Mouse (Mus musculus) MN1 (cell line): ENCODE results near the gene Fam83g.
A peak's percentile ranks its signal among the peaks of the same experiment; 100 is the strongest.

ENCODE experiments used
- DNase-seq: peaks from one replicate; pipeline ENCODE4 v3.0.0-alpha.2; 2016; ENCODE audit warnings: low spot score

The Fam83g gene

DNA sequence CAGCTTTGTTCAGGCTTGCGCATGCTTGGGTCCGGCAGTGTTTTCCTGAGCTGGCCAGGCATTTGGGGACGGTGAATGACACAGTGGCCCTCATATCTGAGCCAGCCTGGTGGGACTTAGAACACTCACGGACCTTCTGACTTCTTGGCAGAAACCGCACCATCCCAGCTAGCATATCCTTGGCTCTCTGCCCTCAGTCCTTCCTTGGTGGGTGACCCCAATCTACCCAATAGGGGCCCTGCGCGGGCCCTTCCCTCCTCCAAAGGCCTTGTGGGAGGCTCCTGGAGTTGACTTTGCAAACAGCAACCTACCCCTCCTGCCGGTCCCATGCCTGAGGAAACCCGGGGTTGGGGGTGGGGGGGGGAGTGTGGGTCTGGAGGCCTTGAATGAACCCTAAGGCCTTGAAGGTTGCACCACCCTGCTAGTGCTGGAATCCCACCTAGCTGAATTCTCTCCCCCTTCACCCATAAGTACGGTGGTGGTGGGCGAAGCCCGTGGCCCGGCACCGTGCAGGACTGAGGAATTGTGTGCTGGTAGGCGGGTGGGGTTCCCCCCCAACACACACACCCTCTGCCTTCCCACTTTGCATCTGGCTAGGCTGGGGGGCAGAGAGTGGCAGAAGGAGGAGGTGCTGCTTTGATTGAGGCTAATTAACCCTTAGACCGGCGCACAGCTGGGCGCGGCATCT, 9.6 kb upstream of the Fam83g start:
- DNase-seq: no peak

DNA sequence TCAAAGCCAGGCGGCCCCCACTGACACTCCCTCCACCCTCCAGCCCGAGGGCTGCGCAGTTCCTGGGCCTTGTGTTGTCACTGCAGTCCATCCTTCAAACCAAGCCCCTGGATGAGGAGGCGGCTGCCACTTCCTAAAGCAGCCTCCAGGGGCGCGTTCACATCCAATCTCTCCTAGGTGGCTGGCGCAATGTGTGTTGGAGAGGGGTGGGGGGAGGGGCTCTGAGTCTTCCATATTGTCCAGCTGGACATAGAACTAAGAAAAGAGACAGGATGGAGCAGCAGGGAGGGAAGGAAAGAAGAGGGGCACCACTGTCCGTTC, 9.1 kb upstream of the Fam83g start:
- peak; percentile 68 for DNase-seq

DNA sequence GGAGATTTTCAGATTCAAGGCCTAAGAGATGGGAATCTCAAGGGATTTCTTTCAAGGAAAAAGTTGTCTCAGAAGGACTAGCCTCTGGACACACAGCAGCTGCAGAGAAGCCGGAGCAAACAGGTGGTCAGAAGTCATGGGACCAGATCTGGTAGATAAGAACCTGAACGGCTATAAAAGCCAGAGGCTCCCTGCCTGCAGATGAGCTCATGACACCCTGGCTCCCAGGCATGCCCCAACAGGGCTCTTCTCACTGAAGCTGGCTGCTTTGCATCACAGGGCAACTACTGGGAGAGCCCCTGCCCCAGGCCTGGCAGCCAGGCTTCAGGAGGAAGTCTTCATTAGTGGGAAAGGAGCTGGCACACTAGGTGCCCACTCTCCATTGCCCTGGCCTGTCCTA, 8.6 kb upstream of the Fam83g start:
- peak; percentile 73 for DNase-seq

DNA sequence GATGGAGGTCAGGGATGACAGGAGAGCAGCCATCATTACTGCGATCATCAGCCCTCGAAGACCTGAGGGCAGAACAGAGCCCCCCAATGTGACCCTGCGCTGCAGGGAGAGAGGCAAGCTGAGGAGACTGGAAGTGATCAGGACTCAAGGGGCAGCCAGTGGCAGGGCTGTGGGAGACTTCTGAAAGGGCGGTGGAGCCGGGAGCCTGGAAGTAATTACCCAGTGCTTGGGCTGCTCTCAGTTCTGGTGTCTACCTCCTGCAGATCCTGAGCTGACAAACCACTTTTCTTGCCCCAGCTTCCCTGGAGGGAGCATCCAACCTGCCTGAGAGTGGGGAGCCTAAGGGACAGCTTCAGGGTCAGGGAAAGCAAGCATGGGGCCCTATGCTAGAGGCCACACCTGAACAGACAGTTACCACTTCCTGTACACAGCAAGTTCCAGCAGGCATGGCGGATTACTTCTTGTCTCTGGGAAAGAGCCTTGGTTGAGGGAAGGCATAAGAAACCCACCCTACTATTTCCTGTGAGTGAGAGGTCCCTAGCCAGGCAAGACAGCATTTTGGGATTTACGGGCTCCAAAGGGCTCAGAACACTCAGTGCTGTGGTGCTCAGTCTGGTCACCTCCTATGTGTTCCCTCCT, 7.6 kb upstream of the Fam83g start:
- DNase-seq: no peak

DNA sequence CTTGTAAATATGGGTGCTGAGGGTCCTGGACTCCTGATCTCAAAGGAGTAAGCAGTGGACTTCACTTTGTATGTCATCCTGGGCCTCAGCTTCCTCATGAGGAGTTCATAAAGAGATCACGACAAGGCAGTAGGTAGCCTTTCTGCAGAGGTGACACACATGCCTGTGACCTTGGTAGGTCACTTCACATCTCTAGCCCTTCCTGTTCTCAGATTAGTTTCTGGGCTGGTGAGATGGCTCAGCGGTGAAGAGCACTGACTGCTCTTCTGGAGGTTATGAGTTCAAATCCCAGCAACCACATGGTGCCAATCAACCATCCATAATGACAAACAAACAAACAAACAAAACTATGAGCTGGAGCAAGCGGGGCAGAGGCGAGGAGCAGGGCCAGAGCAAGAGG, 6.2 kb upstream of the Fam83g start:
- DNase-seq: no peak

DNA sequence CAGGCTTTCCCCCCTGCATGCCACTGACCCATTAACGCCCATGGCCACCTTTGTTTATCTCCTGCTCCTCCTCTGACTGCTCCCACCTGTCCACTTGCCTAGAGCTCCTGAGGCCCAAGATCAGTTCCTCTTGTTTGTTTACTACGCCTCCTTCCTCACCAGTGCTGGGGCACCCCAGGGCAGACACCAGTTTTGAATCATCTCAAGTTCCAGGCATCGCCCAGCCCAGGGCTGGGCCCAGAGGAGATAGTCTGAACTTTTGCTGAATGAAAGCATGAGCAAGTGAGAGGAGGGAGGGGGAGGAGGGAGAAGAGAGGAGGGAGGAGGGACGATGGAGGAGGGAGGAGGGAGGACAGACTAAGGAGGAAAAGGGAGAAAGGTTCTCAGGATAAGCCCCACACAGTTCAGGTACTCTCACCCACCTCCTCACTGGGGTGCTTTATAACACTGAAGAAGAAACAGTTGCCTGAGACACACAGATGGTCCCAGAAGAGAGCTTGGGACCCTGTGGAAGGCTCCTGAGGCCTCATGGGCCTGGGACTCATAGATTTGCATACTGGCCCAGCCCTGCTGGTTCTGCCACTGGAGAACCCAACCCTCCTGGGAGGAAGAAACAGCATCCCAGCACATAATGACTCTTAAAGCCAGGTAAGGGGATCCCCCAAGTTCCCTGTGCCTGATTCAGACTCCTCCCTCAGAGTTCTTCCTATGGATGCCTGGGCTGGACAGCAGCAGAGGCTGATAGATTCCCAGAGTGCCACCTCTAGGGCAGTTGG, 4.6 kb upstream of the Fam83g start:
- DNase-seq: no peak

DNA sequence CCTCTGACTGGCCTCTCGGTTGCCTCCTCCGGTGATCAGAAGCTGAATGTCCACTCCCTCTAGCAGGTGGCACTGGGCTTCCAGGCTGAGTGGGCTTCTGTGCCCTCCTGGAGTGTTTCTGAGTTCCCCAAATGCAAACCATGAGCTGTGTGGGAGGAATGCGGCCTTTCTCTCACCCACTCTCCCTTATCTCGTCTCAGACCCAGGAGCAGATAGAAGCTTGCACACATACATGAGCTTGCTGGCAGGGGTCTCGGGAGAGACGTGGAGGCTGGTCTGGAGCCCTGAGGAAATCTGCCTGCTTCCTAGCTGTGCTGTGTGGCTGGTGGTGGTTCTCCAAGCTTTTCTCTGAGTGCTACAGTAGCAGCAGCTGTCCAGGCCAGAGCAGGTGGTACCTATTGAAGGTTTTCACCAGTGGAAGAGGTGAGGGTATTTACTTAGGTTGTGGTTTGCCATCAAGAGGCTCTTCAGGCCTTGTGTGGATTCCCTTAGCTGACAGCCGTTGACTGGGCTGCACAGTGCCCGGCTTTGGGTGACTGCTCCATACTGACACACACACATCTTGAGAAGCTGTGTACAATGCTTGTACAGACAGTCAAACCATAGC, 1.3 kb downstream of the Fam83g start:
- DNase-seq: no peak

DNA sequence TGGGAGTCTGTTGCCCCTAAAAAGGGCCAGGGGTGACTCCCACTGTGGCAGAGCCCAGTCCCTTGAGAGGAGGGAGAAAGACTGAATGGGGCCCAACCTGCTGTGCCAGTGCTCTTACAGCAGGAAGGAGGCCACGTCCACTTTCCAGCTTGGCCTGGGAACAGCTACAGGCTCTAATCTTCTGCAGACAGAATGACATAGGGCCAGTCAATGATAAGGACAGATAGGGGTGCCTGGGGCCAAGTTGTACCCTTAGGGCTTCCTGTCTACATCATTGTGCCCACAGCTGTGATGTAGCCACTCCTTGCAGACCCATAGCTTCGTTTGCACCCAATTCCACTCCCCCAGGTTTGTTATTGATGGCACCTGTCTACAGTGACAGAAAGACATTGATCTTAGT, 2.2 kb downstream of the Fam83g start:
- no peak for DNase-seq

DNA sequence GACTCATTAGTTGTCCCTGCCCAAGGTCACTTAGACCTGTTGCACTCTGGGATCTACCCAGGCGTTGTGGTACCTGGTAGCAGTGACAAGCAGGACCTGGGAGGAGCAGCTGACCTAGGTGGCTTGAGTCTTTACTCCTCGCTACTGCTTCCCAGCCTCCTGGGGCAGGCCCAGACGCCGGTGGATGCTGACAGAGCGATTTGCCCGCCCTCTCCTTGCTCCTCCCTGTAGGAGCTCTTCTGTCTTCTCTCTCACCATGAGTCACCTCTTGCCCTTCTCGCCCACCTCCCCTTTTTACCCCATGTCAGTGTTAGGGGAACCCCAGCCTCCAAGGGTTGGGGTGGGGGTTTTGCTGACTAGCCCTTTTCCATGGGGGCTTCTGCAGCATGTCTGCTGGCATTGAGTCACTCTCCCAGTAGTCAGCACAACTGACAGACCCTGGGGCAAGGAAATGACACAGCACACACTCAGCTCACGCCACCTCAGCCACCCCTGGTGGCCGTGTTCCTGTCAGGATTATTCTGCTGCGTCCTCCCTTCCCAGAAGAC, 3.1 kb downstream of the Fam83g start:
- no peak for DNase-seq

DNA sequence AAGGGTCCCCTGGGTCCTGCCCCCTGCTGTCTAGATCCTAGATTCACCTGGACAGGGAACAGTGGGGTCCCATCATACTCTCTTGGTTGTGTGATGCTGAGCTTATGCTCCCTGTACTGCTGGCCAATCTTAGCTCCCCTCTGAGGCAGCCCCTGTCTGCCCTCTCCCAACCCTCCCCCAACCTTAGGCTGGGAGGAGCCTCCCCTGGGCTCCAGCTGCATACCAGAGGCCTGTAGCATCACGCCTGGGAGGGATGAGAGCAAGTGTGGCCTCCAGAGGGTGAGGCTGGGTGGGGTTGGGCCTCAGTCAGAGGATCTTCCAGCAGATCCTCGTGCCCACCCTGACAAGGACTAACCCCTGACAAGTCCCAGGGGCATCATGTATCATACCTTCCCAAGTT, 3.7 kb downstream of the Fam83g start:
- no peak for DNase-seq

DNA sequence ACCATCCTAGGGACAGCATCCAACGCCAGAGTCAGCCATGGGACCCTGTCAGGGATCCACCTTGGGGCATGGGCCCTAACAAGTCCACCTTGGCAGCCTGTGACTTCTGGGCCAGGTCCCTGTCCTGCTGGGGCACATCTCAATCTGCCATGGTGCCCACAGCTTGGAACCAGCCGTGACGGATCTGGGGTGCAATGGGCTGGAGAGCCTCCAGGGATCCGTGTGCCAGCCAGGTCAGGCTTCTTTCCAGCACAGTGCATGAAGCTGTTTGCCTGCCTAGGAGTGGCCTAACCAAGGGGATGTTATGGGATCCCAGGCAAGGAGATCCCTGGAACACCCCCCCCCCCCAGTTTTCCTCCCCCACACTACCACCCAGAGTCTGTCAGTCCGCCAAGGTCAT, 9.1 kb downstream of the Fam83g start:
- DNase-seq: no peak

DNA sequence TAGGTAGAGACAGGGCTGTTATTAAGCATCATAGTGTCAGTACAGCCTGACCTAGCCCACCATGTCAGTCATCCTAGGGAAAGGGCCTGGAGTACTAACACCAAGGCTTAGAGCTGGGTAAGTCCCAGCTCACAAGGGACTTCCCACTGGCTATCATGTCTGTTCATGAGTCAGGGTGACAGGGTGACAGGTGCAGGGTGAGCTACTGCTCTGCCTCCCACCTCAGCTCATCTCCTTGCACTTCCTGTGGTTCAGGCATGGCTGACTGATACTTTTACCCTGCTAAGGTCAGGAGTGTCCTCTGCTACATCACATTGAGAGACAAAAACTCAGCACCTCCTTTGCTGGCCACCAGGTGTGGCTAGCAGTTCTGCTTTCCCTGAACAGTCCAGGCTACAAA, 15.0 kb downstream of the Fam83g start:
- DNase-seq: no peak

DNA sequence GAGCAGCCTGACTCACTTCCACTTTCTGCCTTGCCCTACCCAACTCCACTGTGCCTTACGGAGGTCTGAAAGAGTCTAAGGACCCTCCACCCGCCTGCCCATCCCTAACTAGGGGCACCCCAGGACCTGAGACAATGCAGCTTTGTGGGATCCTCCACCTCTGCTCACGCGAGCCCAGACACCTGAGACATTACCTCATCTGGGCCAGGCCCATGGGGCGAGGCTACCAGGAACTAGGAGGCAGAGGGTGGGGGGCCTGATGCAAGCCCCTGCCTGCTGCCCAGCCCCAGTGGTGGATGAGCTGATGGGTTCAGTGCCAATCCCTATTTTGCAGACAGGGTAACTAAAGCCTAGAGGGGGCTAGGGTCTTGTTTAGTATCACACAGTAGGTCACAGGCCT, 15.6 kb downstream of the Fam83g start:
- DNase-seq: no peak

DNA sequence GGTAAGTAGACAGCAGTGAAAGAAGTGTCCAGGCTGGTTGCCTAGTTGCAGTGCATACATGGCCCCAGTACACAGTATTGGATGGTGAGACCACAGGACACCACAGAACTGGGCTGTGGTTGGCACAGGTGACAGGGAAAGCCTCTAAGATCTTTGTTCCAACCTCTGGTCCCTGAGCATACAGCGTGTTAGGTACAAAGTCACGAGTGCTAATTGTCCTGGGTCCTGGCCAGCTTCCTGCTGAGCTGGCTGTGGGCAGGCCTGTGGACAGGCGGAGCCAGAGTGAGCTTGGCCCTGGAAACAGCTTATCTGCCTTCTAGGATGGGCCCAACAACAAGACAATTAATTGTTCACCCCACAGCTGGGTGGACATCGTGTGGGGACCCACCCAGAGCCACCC, 16.0 kb downstream of the Fam83g start:
- peak; percentile 16 for DNase-seq

DNA sequence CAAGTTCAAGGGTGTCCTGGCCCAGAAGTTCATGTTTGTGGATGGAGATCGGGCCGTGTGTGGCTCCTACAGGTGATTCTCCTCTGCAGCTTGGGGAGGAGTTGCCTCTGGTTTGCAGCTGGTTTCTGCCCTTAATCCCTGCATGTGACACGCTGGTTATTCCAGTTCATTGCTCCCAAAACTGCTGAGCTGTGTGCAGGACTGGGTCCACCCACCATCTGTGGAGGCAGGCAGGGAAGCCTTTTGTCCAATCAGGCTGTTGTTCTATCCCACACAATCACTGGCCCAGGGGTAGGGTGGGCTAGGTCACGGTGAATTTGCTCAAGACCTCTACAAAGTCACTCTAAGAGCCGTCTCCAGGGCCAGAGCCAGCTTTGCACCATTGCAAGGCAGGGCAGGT, 17.8 kb downstream of the Fam83g start:
- DNase-seq: no peak

DNA sequence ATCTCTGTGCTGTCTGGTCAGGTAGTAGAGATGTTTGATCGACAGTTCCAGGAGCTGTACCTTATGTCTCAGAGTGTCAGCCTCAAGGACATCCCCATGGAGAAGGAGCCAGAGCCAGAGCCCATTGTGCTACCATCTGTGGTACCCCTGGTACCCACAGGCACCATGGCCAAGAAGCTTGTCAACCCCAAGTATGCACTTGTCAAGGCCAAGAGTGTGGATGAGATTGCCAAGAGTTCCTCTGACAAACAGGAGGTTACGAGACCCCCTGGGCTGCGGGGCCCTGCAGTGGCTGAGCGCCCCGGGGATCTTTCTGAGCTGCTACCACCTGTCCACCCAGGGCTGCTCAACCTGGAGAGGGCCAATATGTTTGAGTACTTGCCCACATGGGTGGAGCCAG, 18.6 kb downstream of the Fam83g start:
- DNase-seq: no peak

DNA sequence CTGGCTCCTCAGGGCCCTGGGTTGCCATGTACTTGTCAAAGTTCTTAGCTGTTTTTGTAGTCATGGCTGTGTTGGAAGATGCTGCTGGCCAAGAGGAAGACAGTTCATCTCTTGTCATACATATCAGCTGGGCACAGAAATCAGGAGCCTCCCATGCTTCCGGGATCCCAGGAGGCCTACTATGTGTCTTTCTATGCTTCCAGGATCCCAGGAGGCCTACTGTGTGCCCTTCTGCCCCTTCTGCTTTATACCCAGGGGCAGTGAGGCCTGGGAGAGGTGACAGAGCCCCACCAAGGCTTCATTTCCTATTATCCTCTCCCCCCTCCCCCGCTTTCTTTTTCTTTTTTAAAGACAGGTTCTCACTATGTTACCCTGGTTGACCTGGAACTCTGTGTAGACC, 21.7 kb downstream of the Fam83g start:
- no peak for DNase-seq

DNA sequence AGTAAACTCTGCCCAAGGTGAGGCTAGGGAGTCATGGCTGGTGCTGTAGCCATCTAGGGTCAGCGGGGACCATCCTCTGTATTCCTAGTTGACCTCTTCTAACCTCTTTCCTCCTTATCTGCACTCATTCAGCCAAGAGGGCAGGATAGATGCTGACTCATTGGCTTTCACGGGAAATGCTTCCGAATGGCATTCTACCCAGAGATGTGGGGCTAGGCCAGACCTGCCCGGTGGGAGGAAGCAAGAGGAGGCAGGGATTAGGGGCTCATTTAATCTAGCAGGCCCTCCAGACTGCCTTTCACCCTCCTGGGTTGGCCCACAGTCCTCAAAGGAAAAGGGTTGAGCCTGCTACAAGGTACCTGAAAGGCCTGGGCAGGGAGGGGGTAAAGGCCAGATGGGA, 22.3 kb downstream of the Fam83g start:
- DNase-seq: no peak

DNA sequence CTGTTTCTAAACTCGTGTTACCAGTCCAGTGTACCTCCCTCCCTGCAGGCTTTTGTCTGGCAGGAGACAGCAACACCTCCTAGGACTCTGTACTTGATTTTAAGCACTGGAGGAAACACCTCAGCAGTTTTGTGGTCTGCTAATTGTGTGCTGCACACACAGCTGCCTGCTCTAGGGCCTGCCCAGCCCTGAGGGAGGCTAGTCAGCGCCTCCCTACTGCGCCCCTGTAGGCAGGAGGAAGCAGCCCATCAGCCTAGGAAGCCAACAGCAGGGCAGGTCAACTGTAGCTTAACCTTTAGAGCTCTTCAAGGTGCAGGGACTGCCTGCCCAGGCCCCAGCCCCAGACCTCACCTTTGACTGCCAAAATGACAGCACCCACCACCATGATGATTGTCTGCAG, 25.0 kb downstream of the Fam83g start:
- DNase-seq: no peak

DNA sequence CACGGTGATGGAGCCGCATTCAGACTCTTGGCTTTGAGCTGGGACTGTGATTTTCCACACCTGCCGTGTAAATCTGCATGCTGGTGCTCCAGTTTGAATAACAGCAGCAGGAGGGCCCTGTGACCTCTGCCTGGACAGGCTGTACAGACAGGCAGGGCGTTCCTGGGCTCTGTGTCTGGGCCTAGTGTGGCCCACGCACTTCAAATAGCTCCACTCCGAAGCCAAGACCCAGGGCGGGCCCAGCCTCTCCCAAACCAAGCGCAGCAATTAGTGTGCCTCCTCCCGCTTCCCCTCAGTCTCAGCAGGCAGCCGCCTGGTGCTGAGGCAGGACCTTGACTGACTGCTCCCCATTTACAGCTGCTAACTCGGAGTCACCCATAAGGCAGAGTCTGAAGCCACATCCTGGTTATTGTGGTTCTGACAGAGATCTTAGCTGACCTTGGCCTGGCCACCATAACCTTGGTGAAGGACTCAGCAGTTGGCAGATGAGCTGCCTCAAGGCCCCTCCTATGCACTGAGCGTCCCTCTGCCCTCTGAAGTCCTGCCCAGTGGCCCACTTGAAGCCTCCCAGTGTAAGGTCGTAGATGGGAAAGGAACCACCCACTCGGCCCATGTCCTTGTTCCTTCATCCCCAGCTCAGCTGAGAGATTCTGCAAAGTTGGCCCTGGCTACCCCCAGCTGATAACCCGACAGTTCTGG, 29.4 kb downstream of the Fam83g start:
- DNase-seq: no peak

DNA sequence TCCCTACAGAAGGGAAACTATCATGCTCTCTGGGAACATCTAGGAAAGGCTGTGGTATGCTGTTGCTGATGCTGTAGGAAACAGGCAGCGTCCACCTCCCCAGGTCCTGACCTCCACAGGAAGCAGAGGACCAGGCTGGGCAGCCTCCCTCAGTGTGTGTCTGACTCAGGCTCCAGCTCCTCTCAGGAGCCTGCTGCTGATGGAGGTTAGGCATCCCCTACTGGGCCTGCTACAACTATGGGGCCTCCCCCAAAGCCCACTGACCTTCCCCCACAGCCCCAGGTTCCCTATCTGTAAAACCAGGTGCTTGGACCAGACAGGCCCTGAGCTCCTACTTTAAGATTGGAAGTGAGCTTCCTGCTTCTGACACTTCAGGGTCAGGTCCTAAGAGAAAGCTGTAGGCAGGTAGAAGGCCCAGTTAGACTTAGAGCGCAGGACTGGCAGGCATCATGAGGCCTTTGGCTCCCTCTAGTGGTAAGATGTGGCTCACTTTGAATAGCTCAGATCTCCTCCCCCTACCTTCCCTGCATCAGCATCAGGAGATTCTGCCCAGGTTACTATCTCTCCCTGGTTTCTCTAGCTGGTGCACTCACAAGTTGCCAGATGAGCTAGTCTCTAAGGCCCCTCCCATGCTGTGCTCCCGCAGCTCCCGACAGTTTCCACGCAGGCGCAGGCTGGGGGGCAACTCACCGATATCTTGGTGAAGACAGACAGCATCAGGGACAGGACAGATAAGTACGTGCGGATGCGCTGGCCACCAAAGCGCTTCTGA, 30.6 kb downstream of the Fam83g start:
- peak; percentile 85 for DNase-seq
